Mouse (Mus musculus) layer of hippocampus, postnatal 14 days (tissue): Measurements from ENCODE around the gene Afp. TPM values are rescaled to one million over a fixed set of nuclear protein-coding genes. Genes with fewer than 3 reads are reported as not detected.

Experiments
- DNase-seq, 2 experiments: peaks; one replicate each; pipeline ENCODE4 v3.0.0; 2021 to 2022; ENCODE audit warnings: low spot score in 2 of 2, mixed read lengths in 1 of 2
- total RNA-seq, 2 experiments: library from RNA; stranded (reverse); gene quantifications; 2 replicates each; pipeline ENCODE4 v1.2.3; 2021

Afp gene
- total RNA-seq, 2 experiments from 2014 or later = not detected

- DNase-seq = no peak
Observed at GRCm38 (mm10) chr5:90506507-90506906, 16.0 kb downstream of the Afp start.

GRCm38 (mm10) chr5:90507411-90507949 is 16.9 kb downstream of the Afp start:
- no peak for DNase-seq

DNA sequence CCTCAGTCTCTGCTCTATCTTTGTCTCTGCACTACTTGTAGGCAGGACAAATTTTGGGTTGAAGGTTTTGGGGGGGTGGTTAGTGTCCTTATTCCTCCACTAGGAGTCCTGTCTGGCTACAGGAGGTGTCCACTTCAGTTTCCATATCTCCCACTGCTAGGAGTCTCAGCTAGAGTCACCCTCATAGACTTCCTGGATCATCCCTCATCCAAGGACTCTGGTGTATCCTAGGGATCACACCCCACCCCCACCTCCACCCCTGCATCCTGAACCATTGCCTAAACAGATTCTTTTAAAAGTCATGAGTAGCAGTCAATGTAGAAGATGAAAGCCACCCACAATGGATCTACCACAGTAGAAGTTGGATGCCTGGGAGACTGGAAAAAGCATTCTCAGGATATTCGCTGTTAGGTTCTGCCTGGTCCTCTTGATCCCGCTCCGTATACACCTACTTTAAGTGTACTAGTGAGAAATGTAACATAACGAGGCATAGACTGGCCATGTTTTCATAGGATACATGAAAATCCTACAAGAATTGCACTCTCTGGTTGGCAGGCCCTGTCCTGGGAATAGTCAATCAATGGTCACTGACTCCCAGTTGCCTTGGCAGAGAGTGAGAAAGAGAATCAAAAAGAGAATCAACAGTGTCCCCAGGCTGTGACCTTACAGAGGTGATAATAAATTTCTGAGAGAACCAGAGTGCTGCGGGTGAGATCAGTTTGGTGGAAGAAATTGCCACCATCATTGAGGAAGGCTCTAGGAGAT is 19.5 kb downstream of the Afp start:
- no peak for DNase-seq

- peak in 1 of 2 experiments; percentile 3 for DNase-seq
Observed at GRCm38 (mm10) chr5:90512288-90512955, 21.9 kb downstream of the Afp start.

DNA sequence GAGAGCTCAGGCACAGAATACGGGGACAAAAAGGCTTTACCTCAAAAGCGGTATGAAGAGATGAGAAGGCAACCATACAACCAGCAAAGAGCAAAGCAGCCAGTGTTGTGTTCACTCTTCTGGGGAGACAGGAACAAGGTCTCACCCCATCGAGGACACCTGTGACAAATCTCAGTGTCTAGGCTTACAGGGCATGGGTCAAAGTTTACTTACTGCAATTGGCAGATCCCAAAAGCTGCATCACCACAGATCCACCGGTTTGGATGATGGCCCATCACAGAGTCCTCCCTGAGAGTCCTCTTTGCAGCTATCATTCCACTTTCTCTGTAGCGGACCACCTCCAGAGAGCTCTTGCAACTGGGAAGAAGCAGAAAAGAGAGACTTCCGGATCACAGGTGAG is 25.0 kb downstream of the Afp start:
- DNase-seq = no peak

DNA sequence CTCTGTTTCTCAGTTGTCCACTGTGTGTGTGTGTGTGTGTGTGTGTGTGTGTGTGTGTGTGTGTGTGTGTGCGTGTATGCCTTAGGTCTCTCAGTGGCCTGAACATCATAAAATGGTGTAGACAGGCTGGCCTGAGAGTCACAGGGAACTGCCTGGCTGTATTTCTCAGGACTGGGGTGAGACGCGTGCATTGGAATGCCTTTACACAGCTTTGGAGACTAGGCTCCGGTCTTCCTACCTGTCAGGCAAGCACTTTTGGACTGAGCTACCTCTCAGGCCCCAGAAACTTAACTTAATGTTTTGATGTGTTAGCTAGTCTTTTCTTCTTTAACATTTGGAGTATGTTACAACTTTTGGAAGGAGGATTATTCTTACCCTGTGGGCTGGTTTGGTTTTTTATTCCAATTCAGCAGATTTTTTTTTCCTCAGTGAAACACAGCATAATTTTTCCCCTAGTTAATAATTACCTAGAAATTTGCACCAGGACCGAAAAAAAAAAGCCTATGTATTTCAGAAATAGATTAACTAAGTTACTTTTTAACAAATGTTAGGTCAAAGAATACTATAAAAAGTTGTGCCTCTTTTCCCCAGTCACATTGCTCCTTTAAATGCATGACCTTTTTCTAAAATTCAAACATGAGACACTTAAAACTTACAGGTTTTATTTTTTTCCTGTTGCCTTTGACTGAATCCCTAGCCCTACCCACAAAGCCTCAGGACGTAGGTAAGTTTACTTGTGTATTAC is 28.0 kb downstream of the Afp start, which contains the start of gene Afm:
Gene Afm (plus strand): TSS at position 577 of the 745 bp plus-strand sequence.
- no peak for DNase-seq

GRCm38 (mm10) chr5:90551191-90551590 is 60.7 kb downstream of the Afp start:
- no peak for DNase-seq

GRCm38 (mm10) chr5:90556052-90556451 is 65.5 kb downstream of the Afp start:
- no peak for DNase-seq

Other genes starting within 250 kb of the Afp start
- gene Ankrd17, start 124.2 kb upstream of the Afp start, total RNA-seq = 100 to 1,000 TPM; 106 to 110 TPM
- 1 to 10 TPM; 1.1 to 1.5 TPM for gene Gm9958, start 123.5 kb upstream of the Afp start, total RNA-seq
- gene Alb, start 29.8 kb upstream of the Afp start, total RNA-seq = not detected
- gene Afm, start 28.2 kb downstream of the Afp start, total RNA-seq = not detected
- under 1 TPM in 1 of 2 experiments, not detected in 1; 0.19 TPM for gene 5830473C10Rik, start 70.4 kb downstream of the Afp start, total RNA-seq
- under 1 TPM; 0.32 to 0.52 TPM for gene Rassf6, start 149.9 kb downstream of the Afp start, total RNA-seq